Mouse (Mus musculus): ENCODE results near the gene Rasa4. TPM values are rescaled to one million over a fixed set of nuclear protein-coding genes. Genes with fewer than 3 reads are reported as not detected.
A peak's percentile ranks its signal among the peaks of the same experiment; 100 is the strongest.

Gene Rasa4
- polyA plus RNA-seq, 1 experiment, result 43.0 TPM

DNA sequence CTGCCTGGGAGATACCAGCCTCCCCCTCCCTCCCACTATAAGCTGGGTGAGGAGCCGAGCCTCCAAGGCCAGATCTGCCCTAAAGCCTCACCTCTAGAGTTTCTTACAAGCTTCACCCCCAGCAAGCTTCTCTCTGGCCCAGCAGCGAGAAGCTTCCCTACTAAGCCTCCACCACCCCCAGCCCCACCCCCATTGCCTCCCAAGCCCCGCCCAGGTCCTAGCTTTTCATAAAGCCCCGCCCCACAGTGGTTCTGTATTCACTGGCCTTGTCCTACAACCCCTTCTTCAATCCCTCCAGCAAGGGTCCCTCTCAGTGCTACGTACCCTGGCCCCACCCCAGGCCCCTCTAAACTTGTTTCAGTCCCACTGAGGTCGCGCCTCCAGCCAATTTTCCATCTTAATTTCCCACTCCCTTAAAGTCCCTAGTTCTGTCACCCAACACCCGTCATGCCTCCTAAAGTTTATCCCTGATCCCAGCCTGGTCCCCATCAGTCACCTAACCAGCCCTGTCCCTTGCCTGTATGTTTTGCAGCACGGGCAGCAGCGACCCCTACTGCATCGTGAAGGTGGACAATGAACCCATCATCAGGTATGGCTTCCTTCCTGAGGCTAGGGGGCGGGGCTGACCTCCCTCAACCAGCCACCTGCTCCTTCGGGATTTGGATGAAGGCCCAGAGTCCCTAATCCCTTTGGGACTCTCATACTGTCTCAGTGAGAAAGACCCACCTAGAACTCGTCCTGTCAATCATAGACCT is 5.3 kb downstream of the Rasa4 start:
- H3K27ac ChIP-seq (ENCODE audit: insufficient read depth, low read length), result no peak overlapping the region
- no peaks in the 10 kb centered on the region for H3K27me3 ChIP-seq (ENCODE audit: control insufficient read depth, insufficient read depth, low read length)
- WGBS, result 75% methylated on average over 14 of the region's 14 CpGs
- no peak overlapping the region for H3K4me3 ChIP-seq (ENCODE audit: extremely low read depth, insufficient read depth, insufficient read length)
- no peak for TF ChIP-seq CTCF (IDR thresholded peaks at IDR 0.05; ENCODE audit: extremely low read depth, insufficient read depth, insufficient read length, insufficient replicate concordance)
- TF ChIP-seq POLR2A (IDR thresholded peaks at IDR 0.05; ENCODE audit: low read depth, low read length), result no peak
- H3K4me1 ChIP-seq (ENCODE audit: control insufficient read depth, insufficient read depth, insufficient read length), result peaks cover 11% of the 10 kb centered on the region
- no peak for DNase-seq (ENCODE audit: low read depth in 1 of 2, low spot score in 2 of 2)
- H3K36me3 ChIP-seq (ENCODE audit: control insufficient read depth, insufficient read depth, low read length), result no peaks in the 10 kb centered on the region

DNA sequence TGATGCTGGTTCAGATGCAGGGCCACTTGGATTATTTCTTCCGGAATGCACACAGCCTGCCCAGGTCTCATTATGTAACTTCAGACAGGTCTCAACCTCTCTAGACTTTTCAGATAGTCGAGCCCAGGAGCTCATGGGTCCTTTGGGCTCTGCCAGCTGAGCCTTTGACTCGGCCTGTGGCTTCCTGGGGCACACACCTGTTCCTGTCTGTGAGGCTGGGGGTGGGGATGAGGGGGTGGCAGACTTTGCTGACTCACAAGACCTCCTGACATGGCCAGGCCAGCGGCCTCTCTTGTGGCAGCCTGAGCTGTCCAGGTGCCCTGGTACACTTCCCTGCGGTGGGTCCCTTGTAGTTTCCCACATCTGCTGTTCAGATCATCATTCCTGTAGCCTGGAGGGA is 8.2 kb downstream of the Rasa4 start:
- TF ChIP-seq POLR2A (IDR thresholded peaks at IDR 0.05; ENCODE audit: low read depth, low read length) (no peak), CTCF (IDR thresholded peaks at IDR 0.05; ENCODE audit: extremely low read depth, insufficient read depth, insufficient read length, insufficient replicate concordance) (no peak)
- Histone ChIP-seq H3K27me3 (ENCODE audit: control insufficient read depth, insufficient read depth, low read length) (no peaks in the 10 kb centered on the region), H3K36me3 (ENCODE audit: control insufficient read depth, insufficient read depth, low read length) (no peaks in the 10 kb centered on the region), H3K27ac (ENCODE audit: insufficient read depth, low read length) (no peak overlapping the region), H3K4me3 (ENCODE audit: extremely low read depth, insufficient read depth, insufficient read length) (no peak overlapping the region), H3K4me1 (ENCODE audit: control insufficient read depth, insufficient read depth, insufficient read length) (peaks cover 9% of the 10 kb centered on the region)
- no peak for DNase-seq (ENCODE audit: low read depth in 1 of 2, low spot score in 2 of 2)
- 52% methylated on average over 5 of the region's 5 CpGs for WGBS

- Histone ChIP-seq H3K27me3 (ENCODE audit: control insufficient read depth, insufficient read depth, low read length) (no peaks in the 10 kb centered on the region), H3K4me3 (ENCODE audit: extremely low read depth, insufficient read depth, insufficient read length) (no peak overlapping the region), H3K36me3 (ENCODE audit: control insufficient read depth, insufficient read depth, low read length) (no peaks in the 10 kb centered on the region), H3K4me1 (ENCODE audit: control insufficient read depth, insufficient read depth, insufficient read length) (peaks cover 6% of the 10 kb centered on the region), H3K27ac (ENCODE audit: insufficient read depth, low read length) (no peak overlapping the region)
- WGBS, result 44% methylated on average over 8 of the region's 8 CpGs
- TF ChIP-seq POLR2A (IDR thresholded peaks at IDR 0.05; ENCODE audit: low read depth, low read length) (no peak), CTCF (IDR thresholded peaks at IDR 0.05; ENCODE audit: extremely low read depth, insufficient read depth, insufficient read length, insufficient replicate concordance) (no peak)
- DNase-seq (ENCODE audit: low read depth in 1 of 2, low spot score in 2 of 2), result no peak
These were observed 10.7 kb downstream of the Rasa4 start for GRCm38 (mm10) chr5:136094249-136095010.

DNA sequence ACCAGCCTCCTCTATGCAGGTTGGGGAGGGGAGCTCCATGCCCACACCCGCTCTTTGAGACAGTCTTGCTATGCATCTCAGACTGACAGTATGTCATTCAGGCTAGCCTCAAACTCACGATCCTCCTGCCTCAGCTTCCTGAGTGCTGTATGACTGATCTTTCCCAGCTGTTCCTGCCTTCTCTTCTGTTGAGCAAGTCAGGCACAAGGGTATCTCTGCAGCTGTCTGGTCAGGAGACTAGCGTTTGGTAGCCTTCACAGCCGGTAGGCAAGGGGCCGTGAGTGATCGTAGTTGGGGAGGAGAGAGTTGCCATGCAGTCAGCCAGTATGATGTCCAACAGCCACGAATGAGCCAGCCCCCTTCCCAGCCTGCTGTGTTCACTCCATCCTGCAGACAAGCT is 11.4 kb downstream of the Rasa4 start:
- H3K36me3 ChIP-seq (ENCODE audit: control insufficient read depth, insufficient read depth, low read length), result no peaks in the 10 kb centered on the region
- WGBS, result 72% methylated on average over 7 of the region's 7 CpGs
- H3K4me3 ChIP-seq (ENCODE audit: extremely low read depth, insufficient read depth, insufficient read length), result no peak overlapping the region
- H3K27ac ChIP-seq (ENCODE audit: insufficient read depth, low read length), result no peak overlapping the region
- TF ChIP-seq POLR2A (IDR thresholded peaks at IDR 0.05; ENCODE audit: low read depth, low read length) (no peak), CTCF (IDR thresholded peaks at IDR 0.05; ENCODE audit: extremely low read depth, insufficient read depth, insufficient read length, insufficient replicate concordance) (no peak)
- H3K4me1 ChIP-seq (ENCODE audit: control insufficient read depth, insufficient read depth, insufficient read length), result peaks cover 4% of the 10 kb centered on the region
- DNase-seq (ENCODE audit: low read depth in 1 of 2, low spot score in 2 of 2), result no peak
- no peaks in the 10 kb centered on the region for H3K27me3 ChIP-seq (ENCODE audit: control insufficient read depth, insufficient read depth, low read length)

DNA sequence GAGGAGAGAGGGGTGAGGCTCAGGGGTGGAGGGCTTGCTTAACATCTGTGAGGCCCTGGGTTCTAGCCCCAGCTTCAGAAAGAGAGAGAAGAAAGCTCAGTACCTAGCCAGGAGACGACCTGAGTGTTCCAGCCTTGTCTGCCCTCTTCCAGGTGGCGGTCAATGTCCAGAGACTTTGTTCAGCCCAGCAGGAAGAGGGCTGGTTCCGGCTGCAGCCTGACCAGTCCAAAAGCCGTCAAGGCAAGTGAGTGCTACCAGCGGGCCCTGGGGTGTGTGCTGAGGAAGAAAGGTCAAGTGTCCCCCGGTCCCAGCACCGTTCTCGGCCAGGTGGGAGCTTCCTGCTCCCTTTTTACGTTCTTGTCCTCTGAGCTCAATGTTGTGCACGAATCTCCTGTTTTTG is 14.8 kb downstream of the Rasa4 start:
- DNase-seq (ENCODE audit: low read depth in 1 of 2, low spot score in 2 of 2), result no peak
- no peaks in the 10 kb centered on the region for H3K27me3 ChIP-seq (ENCODE audit: control insufficient read depth, insufficient read depth, low read length)
- no peak for TF ChIP-seq CTCF (IDR thresholded peaks at IDR 0.05; ENCODE audit: extremely low read depth, insufficient read depth, insufficient read length, insufficient replicate concordance)
- no peak for TF ChIP-seq POLR2A (IDR thresholded peaks at IDR 0.05; ENCODE audit: low read depth, low read length)
- H3K4me3 ChIP-seq (ENCODE audit: extremely low read depth, insufficient read depth, insufficient read length), result no peak overlapping the region
- 89% methylated on average over 10 of the region's 10 CpGs for WGBS
- H3K27ac ChIP-seq (ENCODE audit: insufficient read depth, low read length), result no peak overlapping the region
- peaks cover 8% of the 10 kb centered on the region for H3K4me1 ChIP-seq (ENCODE audit: control insufficient read depth, insufficient read depth, insufficient read length)
- no peaks in the 10 kb centered on the region; the same call in 1 of the 2 replicates for H3K36me3 ChIP-seq (ENCODE audit: control insufficient read depth, insufficient read depth, low read length)

DNA sequence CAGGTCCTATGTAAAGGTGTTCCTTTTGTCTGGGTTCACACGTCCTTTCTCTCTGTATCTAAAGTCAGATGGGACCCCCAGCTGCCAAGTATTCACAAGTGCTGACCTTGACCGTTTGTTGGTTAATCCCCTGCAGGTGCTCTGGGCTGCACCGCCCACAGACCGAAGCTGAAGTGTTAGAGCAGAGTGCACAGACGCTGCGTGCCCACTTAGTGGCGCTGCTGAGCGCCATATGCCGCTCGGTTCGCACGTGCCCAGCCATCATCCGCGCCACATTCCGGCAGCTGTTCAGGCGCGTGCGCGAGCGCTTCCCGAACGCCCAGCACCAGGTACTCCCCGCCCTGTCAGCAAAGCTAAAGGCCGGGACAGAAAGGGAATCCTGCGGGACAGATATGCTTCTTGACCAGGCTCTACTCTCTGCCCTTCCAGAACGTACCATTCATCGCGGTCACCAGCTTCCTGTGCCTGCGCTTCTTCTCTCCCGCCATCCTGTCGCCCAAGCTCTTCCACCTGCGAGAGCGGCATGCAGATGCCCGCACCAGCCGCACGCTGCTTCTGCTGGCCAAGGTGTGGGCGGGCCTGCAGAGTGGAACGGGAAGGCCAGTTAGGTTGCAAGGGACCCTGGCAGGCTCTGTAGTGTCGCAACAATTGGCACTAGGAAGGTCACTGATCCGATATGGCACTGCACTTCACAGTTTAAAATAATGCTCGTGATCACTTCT is 18.5 kb downstream of the Rasa4 start:
- Histone ChIP-seq H3K27me3 (ENCODE audit: control insufficient read depth, insufficient read depth, low read length) (no peaks in the 10 kb centered on the region), H3K36me3 (ENCODE audit: control insufficient read depth, insufficient read depth, low read length) (no peaks in the 10 kb centered on the region; the same call in 1 of the 2 replicates), H3K27ac (ENCODE audit: insufficient read depth, low read length) (no peak overlapping the region), H3K4me1 (ENCODE audit: control insufficient read depth, insufficient read depth, insufficient read length) (peaks cover 4% of the 10 kb centered on the region; the same call in 1 of the 2 replicates), H3K4me3 (ENCODE audit: extremely low read depth, insufficient read depth, insufficient read length) (peak overlapping the region; percentile 52; the same call in 1 of the 2 replicates)
- peak; percentile 35 to 57 for DNase-seq (ENCODE audit: low read depth in 1 of 2, low spot score in 2 of 2)
- peak; percentile 82 for TF ChIP-seq CTCF (IDR thresholded peaks at IDR 0.05; ENCODE audit: extremely low read depth, insufficient read depth, insufficient read length, insufficient replicate concordance)
- no peak for TF ChIP-seq POLR2A (IDR thresholded peaks at IDR 0.05; ENCODE audit: low read depth, low read length)
- 13% methylated on average over 41 of the region's 41 CpGs for WGBS
